Mouse (Mus musculus): Measurements from ENCODE around the gene Tceal1.
"Not testable (repeated sequence)": the region's sequence is repeated elsewhere in the genome, so short reads cannot be mapped to it uniquely, and the experiment has no call there.

Gene Tceal1

GRCm38 (mm10) chrX:136707446-136708167, at the start of gene Tceal1:
Tceal1 (plus strand) TSS chrX:136707982.
- DNase-seq (ENCODE audit: low spot score), result peak; percentile 70

DNA sequence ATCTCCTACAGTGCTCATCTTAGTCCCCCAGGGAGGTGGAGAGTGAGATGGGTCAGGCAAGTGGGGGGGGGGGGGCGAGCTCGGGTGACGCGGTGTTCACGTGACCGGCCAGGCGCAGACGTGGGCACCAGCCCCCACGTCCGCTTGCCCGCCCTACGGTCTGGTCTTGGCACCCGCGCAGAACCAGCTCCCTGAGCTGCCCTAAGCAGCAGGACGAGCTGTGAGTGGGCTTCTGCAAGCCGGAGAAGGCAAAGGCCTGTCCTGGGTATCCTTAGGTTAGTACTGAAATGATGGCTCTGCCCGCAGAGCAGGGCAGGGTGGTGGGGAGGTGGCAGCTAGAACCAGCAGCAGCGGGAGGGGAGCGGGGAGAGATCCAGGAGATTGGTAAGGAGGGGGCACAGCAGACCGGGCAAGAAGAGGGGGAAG, 41.5 kb upstream of the Tceal1 start:
- peak; percentile 18 for DNase-seq (ENCODE audit: low spot score)

DNA sequence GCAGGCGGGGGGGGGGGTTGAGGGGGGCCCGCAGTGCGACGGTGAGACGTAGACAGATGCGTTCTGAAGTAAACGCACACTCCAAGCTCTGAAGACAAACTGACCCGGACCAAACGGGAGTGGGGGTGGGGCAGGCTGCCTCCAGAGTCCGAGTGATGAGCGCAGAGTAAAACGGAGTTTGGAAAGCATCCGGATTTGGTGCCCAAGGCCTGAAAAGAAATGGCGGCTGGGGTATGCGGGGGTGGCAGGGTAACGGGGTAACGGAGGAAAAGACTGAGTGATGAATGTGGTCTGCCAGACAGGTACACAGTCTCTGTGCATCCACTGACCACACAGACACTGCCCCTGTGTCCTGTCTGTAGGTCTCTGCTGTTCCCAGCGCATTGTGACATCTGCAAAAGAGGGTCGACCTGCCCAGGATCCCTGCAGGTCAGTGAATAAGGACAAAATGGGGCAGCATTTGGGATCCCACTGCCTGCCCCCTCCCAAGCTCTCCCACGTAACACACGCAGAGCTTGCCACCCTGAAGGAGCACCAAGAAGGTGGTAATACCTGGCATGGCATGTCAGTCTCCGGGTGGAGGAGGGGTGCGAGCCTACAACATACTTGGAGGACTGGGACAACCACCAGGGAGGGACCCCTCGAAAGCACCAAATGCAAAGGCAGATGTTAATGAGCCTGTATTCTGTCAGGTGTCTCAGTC, 40.9 kb upstream of the Tceal1 start:
- peak; percentile 21 for DNase-seq (ENCODE audit: low spot score)

DNA sequence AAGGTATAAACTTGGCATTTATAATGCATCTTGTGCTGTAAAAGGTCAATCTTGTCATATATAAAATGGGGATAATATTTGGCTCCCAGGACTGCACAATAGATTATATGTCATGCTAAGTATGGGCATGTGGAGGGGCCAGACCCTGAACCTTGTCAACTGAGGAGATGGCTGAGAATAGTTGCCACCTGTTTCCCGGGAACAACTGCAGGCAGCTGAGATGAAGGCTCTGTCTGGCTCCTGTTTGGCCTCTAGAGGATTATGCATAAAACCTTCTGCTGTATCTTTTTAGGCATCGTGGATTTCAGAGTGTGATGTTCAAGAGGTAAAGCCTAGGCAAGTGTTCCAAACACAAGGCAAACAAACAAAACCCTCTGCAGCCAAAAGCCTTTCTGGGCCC, 39.0 kb upstream of the Tceal1 start:
- no peak for DNase-seq (ENCODE audit: low spot score)

DNA sequence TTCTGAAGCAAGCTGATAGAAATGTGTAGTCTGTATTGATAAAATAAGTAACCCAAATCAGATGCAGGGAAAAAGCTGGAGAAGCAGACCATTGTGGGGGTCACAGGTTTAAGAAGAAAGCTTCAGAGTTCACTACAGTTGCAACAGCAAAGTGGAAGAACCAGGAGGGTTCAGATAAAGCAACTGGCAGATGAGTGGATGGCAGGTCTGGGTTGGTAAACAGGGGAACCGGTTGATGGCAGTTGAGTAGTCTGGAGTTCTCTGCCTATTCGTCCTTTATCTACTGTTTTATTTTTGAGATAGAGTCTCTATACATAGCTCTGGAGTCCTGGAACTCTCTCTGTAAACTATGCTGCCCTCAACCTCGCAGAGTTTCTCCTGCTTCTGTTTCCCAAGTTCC, 26.8 kb upstream of the Tceal1 start:
- no peak for DNase-seq (ENCODE audit: low spot score)

DNA sequence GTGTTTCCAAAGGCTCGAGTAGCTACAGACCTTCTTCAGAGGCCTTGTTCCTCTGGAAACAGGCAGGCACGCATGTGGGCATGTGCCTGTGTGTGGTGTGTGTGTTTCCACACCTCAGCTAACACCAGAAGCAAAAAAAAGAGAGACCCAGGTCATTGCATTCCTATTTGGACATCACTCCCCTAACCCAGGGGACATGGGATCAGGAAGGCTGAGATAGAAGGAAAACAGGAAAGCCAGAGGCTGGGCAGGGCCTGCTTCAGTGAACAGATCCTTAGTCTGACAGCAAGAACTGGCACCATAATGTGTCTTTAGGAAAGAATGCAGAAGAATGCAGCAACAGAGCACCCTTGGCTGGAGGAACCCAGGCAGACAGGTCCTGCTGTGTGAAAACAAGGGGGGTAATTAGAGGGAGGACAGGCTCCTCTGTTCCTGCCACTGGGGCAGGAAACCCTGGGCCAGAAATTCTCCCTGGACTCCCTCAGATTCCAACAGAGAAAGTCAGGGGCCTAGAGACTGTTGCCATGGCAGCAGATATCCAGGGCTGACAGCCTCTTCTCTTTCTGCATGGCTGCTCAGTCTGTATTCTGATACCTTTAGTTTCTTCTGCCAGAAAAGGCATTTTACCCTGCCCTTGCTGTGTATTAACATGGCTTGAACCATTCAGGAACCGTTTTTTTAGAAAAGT, 16.0 kb upstream of the Tceal1 start:
- DNase-seq (ENCODE audit: low spot score), result peak; percentile 17

- DNase-seq (ENCODE audit: low spot score), result no peak
Observed at GRCm38 (mm10) chrX:136692294-136692675, 15.5 kb upstream of the Tceal1 start.

DNA sequence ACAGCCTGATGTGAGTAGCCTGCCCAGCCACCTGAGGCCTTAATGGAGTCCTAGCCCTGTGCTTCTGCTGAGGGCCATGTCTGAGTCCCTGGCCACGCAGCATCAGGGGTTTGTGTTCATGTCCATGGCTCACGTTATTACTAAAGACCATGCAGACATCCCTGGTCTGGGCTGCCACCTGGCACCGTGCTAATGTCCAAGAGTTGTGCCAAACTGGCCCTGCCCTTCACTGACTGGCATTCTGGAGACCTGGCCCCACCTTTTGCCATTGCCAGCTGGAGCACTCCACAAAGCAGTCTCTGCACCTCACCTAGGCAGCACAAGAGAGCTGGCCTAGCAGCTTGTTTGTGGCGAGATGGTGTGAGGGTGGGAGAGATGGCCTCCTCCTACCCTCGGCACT, 14.6 kb upstream of the Tceal1 start:
- no peak for DNase-seq (ENCODE audit: low spot score)

DNA sequence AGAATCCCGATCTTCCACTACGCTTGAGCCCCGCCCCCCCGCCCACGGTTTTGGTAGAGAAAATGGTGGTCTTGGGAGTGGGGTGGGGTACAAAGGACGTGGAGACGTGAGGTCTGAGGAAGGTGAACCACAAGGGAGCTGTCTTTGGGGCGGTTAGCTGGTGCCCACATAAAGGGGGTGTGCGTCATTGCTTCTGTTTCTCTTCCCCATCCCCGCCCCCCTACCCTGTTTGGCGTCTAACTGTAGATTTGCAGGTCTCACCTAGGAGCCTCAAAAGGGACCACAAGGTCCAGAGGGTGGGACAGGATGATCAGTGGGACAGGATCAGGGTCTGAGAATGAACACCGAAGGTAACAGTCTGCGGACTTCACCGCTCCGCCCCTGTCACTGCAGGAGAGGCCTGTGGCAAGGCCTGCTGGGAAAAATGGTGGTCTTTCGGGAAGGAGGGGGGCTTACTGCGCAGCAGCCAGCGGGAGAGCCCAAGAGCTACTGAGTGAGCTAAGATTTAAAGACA, 443 bp downstream of the Tceal1 start:
- DNase-seq (ENCODE audit: low spot score), result peak; percentile 71

DNA sequence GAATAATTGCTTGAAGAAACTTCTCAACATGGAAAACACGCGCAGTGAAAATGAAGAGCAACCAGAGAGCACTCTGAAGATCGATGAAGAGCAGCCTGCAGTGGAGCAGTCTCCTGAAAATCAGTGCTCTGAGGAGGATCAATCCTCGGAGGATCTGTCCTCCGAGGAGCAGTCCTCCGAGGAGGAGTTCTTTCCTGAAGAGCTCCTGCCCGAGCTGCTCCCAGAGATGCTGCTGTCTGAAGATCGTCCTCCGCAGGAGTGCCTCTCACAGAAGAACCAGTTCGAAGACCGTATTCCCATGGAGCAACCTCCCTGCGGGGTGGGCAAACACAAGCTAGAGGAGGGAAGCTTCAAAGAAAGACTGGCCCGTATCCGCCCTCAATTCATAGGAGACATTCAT, 1.0 kb downstream of the Tceal1 start:
- peak; percentile 16 for DNase-seq (ENCODE audit: low spot score)

DNA sequence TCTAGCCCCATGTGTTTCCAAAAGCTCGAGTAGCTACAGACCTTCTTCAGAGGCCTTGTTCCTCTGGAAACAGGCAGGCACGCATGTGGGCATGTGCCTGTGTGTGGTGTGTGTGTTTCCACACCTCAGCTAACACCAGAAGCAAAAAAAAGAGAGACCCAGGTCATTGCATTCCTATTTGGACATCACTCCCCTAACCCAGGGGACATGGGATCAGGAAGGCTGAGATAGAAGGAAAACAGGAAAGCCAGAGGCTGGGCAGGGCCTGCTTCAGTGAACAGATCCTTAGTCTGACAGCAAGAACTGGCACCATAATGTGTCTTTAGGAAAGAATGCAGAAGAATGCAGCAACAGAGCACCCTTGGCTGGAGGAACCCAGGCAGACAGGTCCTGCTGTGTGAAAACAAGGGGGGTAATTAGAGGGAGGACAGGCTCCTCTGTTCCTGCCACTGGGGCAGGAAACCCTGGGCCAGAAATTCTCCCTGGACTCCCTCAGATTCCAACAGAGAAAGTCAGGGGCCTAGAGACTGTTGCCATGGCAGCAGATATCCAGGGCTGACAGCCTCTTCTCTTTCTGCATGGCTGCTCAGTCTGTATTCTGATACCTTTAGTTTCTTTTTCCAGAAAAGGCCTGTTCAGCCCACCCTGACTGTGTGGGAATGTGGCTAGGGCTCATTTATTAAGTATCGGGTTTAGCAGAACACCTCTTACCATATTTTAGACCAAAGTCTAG, 7.1 kb downstream of the Tceal1 start:
- not testable (repeated sequence) for DNase-seq (ENCODE audit: low spot score)

- no peak for DNase-seq (ENCODE audit: low spot score)
Observed at GRCm38 (mm10) chrX:136732016-136732415, 24.2 kb downstream of the Tceal1 start.

- peak; percentile 36 for DNase-seq (ENCODE audit: low spot score)
Observed at GRCm38 (mm10) chrX:136740087-136740790, 32.5 kb downstream of the Tceal1 start.

DNA sequence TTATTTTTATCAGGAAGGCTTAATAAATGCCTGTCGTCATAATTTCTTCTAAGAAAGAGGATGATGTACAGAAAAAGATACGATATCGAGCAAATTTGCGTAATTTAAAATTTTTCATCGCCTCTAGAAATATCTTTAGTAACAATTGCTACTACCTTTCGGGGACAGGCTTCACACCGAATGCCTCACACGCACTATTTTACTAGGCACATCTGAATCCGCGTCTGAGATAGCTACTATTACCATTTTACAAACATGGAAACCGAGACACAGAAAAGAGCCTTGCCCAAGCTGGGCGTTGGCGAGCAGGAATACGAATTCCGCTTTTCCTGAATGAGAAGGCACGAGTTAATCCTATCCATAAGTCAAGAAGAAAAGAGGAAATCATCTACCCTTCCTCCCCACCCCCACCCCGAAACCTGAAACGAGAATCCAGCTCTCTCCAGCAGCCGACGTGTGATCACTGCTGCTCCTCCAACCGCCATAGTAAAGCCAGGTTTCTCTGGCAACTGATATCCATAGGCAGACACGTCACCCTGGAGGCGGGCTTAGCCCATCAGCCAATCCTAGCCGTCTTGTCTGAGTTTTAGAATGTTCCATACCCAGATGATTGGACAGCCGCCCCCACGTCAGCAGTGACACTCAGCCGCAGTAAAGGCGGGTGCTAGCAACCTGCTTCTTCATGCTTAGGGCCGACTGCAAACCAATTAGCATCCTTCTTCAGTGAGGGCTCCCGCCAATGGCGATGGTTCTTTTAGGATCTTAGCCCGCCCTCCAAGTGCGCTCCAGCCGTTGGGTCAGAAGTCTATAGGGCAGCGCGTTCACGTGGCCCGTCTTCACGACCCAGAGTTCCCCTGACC, 33.2 kb downstream of the Tceal1 start:
- DNase-seq (ENCODE audit: low spot score), result peak; percentile 93

DNA sequence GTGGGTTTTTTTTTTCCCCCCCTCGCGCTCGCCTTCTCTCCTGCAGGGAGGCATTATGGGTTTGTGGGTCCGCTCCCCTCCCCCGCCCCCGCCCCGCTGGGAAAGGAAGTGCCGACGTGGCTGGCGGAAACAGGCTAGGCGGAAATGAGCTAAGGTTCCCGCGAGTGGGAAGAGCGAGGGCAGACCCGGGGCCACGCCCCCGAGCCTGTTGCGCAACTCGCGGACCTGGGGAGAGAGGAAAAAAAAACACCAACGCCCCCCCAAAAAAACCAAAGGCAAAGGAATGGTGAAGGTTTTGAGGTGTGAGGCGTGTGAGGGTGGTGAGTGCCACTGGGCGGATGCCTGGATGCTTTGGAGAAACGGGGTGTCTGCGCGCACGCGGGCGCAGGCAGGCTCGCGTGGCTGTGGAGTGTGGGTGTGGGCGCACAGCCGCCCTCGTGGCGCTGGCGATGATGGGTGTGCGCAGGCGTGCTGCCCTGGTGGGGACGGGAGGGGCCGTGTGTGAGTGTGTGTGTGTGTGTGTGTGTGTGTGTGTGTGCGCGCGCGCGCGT, 33.9 kb downstream of the Tceal1 start:
- DNase-seq (ENCODE audit: low spot score), result peak; percentile 64

DNA sequence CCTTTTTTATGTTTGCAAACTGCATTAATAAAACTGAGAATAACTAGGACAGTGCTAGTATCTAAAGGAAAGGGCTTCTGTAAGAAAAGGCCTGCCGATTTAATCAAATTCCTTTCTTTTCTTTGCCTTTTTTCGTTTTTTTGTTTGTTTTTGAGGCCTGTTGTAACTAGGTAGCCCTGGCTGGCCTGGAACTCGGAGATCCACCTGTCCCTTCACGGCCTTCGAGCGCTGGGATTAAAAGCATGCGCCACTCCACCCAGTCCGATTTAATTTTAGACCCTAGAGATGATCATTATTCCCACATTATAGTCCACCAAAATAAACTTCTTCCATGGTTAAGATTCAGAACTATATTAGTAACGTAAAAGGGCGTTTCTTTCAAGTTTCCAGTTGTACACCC, 34.5 kb downstream of the Tceal1 start:
- DNase-seq (ENCODE audit: low spot score), result no peak

DNA sequence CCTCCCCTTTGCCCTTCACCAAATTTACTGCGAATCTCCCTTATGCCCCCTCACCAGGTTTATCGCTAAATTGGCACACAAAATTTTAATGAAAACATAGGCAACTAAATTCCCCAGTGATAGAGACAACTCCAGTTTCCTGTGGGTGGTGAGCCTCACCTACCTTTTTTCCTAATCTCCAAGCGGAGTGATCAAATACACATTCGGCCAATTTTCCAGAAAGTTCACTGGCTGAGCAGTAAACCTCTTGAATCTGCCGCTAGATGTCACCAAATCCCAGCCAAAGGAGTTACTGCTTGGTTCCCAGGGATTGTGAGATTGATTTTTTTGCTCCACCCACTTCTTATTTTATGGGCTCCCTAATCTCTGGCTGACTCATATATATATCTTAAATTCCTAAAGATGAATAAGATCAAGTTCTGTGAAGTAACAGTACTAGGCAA, 34.9 kb downstream of the Tceal1 start:
- peak; percentile 83 for DNase-seq (ENCODE audit: low spot score)

DNA sequence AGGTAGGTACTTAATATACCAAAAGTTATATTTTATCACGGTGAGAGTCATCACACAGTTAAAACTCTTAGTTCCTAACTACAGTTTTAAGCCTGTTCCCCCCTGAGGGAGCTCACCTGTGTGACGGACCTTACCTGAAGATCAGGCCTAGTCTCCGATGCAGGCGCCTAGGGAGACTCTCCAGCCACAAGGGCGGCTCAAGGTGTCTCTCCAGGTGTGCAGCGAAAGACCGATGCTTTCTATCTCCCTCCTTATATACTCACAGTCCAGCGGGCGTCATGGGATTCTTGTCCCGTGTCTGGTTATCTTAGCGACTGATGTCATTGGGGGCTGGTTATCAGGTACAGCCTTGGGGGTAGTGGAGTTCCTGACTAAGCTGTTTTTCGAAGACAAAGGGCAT, 35.7 kb downstream of the Tceal1 start, which contains the start of gene Morf4l2:
Morf4l2 (minus strand) TSS at position 232 of the 400 bp plus-strand sequence.
- DNase-seq (ENCODE audit: low spot score), result no peak

- DNase-seq (ENCODE audit: low spot score), result peak; percentile 32
Observed at GRCm38 (mm10) chrX:136744663-136745062, 36.9 kb downstream of the Tceal1 start.

DNA sequence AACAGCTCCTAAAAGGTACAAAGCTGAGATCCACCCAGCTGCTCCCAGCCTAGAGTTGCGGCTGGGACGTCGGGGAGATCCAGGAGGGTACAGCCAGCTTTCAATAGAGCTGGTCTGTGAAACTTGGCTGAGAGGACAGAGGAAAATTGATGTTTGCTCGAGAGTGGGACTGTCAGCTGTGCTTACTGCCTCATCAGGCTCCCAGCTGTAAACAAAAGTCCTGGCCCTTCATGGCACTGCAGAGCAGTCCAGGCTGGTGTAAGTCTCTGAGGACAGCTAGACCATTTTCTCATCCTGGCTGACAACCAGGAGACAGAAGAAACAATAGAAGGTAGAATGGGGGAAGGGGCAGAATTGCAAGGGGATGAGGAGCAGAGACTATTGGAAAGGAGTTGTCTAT, 41.5 kb downstream of the Tceal1 start:
- DNase-seq (ENCODE audit: low spot score), result no peak

Data from retina, embryonic 14.5 days (tissue).